Mouse (Mus musculus): ENCODE measurements around the gene Gm30191. TPM values are rescaled to one million over a fixed set of nuclear protein-coding genes. Genes with fewer than 3 reads are reported as not detected.
"Not testable (repeated sequence)": the region's sequence is repeated elsewhere in the genome, so short reads cannot be mapped to it uniquely, and the experiment has no call there.

Gm30191 gene
- polyA plus RNA-seq, 1 experiment from 2014 or later = not detected

DNA sequence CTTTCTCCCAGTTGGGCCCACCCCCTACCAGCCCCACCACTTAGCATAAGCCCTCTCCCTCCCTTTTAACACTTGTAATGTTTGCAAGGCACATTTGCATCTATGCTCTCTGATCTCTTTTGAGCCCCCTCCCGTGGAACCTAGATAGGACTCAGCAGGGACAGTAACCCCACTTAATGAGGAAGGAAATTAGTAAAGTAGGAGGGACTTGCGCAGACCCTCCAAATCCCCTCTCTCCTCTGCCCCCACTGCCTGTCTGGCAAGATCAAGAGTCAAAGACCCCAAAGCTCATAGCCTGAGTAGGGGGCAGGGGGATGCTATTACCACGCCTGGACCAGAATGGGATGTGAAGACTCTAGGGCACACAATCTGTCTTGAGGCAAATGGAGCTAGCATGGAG, 8.1 kb downstream of the Gm30191 start:
- Histone ChIP-seq H3K27ac (no peak overlapping the region), H3K4me2 (no peak overlapping the region), H3K27me3 (replicated peaks) (peaks cover 55% of the 10 kb centered on the region), H3K36me3 (replicated peaks) (no peaks in the 10 kb centered on the region), H3K9me3 (no peaks in the 10 kb centered on the region), H3K4me1 (peaks cover 38% of the 10 kb centered on the region), H3K4me3 (no peak overlapping the region), H3K9ac (no peak overlapping the region)
- no peak for ATAC-seq (replicated peaks)
- WGBS = 22% methylated on average over 3 of the region's 3 CpGs

DNA sequence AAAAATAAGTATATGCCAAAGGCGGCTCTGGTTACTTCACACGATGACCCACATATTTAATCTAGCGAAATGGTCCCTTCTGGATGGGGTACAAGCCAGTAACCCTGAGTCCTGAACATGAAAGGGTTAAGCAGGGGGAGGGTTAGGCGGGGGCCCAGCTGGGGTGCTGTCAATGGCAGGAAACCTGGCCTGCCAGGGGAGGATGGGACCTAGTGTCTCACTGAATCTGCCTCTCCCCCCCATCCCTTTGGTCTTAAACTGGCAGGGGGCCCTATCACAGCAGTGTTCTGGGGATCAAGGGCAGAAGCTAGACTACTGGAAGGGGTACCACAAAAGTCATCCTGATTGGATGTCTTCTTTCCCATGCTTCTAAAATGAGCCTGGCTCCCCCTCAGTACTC, 9.1 kb downstream of the Gm30191 start:
- no peaks in the 10 kb centered on the region for H3K9me3 ChIP-seq
- no peak overlapping the region for H3K4me2 ChIP-seq
- H3K9ac ChIP-seq = no peak overlapping the region
- 22% methylated on average over 4 of the region's 4 CpGs for WGBS
- no peaks in the 10 kb centered on the region for H3K36me3 ChIP-seq (replicated peaks)
- no peak for ATAC-seq (replicated peaks)
- no peak overlapping the region for H3K4me3 ChIP-seq
- H3K27me3 ChIP-seq (replicated peaks) = peaks cover 45% of the 10 kb centered on the region
- H3K27ac ChIP-seq = no peak overlapping the region
- H3K4me1 ChIP-seq = peaks cover 28% of the 10 kb centered on the region

DNA sequence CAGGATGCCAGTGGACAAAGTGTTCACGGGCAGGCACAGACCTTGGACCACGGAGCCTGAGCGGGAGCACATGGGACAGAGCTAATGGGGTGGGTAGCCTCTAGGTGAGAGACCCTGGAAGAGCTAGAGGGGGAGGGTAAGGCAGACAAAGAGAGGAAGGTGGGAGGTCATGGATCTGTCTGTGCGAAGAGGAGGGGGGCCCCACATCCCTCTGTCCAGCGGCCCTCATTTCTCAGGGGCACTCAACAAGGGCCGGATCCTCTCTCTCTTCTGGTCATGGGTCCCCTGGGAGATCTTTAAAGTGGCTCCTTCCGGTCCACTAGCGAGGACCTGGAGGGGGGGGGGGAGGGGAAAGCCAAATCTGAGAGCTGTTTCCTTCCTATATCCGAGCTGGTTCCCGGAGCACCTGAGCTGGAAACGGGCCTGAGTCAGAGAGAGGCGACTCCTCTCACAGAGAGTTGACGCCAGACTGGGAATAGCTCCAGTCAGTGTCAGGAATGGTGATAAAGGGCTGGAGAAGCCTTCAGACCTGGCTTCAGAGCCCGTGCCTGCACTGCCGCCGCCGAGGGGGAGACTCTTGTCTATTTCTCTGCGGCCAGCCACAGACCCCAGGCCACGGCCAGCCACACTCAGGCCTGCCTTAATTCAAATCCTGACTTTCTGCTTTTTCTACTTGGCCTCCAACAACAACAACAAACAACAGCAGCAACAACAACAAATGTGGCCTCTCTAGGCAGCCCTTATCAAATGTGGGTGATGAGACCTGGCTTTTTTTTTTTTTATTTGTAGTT, 9.9 kb downstream of the Gm30191 start:
- Histone ChIP-seq H3K27ac (no peak overlapping the region), H3K27me3 (replicated peaks) (peaks cover 42% of the 10 kb centered on the region), H3K36me3 (replicated peaks) (no peaks in the 10 kb centered on the region), H3K4me1 (peaks cover 22% of the 10 kb centered on the region), H3K4me2 (no peak overlapping the region), H3K9ac (no peak overlapping the region), H3K4me3 (no peak overlapping the region), H3K9me3 (no peaks in the 10 kb centered on the region)
- 12% methylated on average over 19 of the region's 19 CpGs for WGBS
- ATAC-seq (replicated peaks) = no peak

DNA sequence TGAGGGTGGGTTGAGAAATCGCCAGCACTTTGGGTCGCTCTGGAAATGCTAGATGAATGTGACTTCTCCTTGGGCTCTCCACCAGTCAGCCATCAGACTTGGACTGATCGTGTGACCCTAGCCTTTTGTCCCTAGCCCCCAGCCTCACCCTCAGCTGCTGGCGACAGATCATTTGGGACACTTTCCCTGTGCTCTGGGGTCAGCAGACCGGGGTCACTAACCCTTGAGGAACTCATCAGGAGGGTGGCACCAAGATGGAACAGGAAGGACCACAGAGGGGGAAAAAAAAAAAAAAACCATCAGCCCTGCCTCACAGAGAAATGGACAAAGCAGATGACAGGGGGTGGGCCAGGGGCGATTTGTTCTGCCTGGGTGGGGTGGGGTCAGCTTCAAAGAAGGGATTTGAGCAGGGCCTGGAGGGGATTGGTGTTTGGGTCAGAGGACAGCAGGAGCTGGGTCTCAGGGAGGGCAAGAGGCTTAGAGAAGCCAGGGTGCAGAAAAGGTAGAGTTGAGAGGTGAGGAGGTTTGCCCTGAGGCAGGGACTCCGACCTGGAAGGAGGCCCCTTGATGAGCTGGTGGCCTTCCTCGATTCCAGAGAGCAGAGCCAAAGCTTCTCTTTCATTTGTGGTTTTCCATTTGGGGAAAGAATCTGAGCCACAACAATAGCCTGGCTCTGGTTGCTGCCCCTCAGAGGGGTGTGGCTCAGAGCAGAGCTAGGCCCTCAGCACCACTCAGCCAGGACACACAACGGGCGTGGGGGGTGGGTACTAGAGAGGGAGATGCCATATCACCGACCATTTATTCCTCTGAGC, 10.7 kb downstream of the Gm30191 start:
- Histone ChIP-seq H3K4me2 (no peak overlapping the region), H3K9ac (no peak overlapping the region), H3K4me1 (peaks cover 13% of the 10 kb centered on the region; the same call in 1 of the 2 replicates), H3K27ac (no peak overlapping the region), H3K9me3 (no peaks in the 10 kb centered on the region), H3K27me3 (replicated peaks) (peaks cover 35% of the 10 kb centered on the region), H3K4me3 (no peak overlapping the region), H3K36me3 (replicated peaks) (no peaks in the 10 kb centered on the region)
- no peak for ATAC-seq (replicated peaks)
- 13% methylated on average over 11 of the region's 11 CpGs for WGBS

DNA sequence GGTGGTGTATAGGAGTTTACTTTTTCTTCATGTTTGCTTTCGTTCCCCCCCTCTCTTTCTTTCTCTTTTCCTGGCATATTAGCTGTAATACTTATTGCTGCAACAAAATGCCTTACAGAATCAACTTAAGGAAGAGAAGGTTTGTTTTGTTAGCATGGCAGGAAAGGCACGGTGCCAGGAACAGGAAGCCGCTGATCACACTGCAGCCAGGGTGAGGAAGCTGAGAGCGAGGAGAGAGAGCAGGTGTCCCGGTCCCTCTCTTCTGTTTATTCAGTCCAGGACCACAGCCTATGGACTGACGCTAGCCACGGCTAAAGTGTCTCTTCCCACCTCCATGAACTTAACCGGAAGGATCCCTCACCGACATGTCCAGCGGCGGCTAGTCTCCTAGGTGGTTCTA, 11.6 kb downstream of the Gm30191 start:
- H3K4me1 ChIP-seq = peaks cover 9% of the 10 kb centered on the region; the same call in 1 of the 2 replicates
- no peaks in the 10 kb centered on the region for H3K9me3 ChIP-seq
- 60% methylated on average over 11 of the region's 11 CpGs for WGBS
- ATAC-seq (replicated peaks) = no peak
- no peak overlapping the region for H3K4me2 ChIP-seq
- H3K27me3 ChIP-seq (replicated peaks) = peaks cover 26% of the 10 kb centered on the region
- H3K36me3 ChIP-seq (replicated peaks) = no peaks in the 10 kb centered on the region
- H3K27ac ChIP-seq = no peak overlapping the region
- H3K9ac ChIP-seq = no peak overlapping the region
- no peak overlapping the region for H3K4me3 ChIP-seq

DNA sequence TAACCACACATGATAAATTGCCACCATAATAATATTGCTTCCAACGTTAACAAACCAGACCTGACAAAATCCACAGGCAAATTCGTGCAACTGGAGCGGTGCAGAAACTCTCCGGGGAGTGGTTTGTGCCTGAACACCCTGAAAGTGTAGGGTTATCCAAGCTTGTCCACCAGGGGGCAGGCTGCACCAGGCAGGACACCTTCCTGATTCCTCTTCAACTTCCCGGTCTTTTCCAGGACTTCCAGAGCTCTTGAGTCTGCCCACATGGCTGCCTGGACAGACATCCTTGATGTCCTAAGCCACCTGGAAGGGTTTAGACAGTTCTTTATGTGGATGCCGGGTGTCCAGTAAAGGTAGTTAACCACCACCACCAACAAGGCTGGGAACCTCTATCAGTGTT, 16.5 kb downstream of the Gm30191 start:
- no peak overlapping the region for H3K4me3 ChIP-seq
- no peaks in the 10 kb centered on the region for H3K4me1 ChIP-seq
- no peaks in the 10 kb centered on the region for H3K36me3 ChIP-seq (replicated peaks)
- no peaks in the 10 kb centered on the region for H3K9me3 ChIP-seq
- H3K4me2 ChIP-seq = no peak overlapping the region
- no peak overlapping the region for H3K9ac ChIP-seq
- WGBS = 41% methylated on average over 6 of the region's 6 CpGs
- H3K27me3 ChIP-seq (replicated peaks) = no peaks in the 10 kb centered on the region
- no peak for ATAC-seq (replicated peaks)
- H3K27ac ChIP-seq = no peak overlapping the region

DNA sequence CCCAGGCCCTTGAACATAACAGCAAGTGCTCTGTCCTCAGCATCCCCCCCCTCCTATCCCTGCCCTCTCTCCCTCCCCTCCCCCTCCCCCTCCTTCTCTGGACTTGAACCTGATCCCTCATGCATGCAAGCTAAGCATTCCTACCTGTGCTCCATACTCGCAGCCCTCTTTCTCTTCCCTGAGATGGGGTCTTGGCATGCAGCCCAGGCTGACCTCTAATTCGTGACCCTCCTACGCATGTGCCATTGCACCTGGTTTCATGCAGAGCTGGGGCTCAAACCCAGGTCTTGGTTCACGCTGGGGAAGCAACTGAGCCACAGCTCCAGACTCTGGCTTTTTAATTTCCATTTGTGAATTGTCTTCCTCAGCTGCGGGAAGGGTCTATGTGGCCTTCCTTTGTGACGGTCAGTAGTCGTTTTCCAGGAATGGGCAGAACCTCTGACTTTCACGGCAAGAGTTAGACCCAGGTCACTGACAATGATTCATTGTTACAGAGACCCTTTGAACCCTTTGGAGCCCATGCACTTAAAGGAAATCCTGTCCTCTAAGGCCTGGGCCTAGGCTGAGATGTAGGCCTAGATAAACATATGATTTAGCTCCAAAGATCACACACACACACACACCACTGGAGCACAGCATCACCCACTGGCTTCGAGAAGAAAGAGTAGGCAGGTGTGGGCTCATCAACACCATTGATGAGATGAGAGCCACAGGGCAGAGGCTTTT, 19.3 kb downstream of the Gm30191 start:
- Histone ChIP-seq H3K4me1 (no peaks in the 10 kb centered on the region), H3K9me3 (no peaks in the 10 kb centered on the region), H3K9ac (no peak overlapping the region), H3K36me3 (replicated peaks) (no peaks in the 10 kb centered on the region), H3K4me3 (no peak overlapping the region), H3K4me2 (no peak overlapping the region), H3K27ac (no peak overlapping the region), H3K27me3 (replicated peaks) (no peaks in the 10 kb centered on the region)
- ATAC-seq (replicated peaks) = no peak
- WGBS = 71% methylated on average over 9 of the region's 9 CpGs

DNA sequence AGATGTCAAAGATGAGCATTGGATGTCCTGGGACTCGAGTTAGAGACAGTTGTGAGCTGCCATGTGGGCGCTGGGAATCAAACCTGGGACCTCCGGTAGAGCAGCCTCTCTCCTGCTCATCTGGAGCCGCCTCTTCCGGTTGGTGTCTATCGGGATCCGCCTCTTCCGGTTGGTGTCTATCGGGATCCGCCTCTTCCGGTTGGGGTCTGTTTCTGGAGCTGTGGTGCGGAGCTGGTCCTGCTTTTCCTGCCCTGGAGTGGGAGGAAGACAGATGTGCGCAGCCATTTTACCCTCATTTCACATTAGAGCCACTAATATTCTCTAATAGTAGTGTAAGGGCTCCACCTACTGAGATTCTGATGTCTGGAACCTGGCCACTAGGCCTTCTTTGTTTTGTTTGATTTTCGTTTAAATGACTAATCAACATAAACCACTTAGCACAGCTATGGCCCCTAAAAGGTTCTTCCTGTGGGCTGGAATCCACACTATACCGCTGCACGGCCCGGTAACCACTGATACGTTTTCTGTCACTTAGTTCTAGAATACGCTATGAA, 21.4 kb downstream of the Gm30191 start:
- no peak for ATAC-seq (replicated peaks)
- Histone ChIP-seq H3K9ac (no peak overlapping the region), H3K27ac (no peak overlapping the region), H3K27me3 (replicated peaks) (no peaks in the 10 kb centered on the region; the same call in 1 of the 2 replicates), H3K4me1 (no peaks in the 10 kb centered on the region), H3K4me3 (no peak overlapping the region), H3K4me2 (no peak overlapping the region), H3K36me3 (replicated peaks) (no peaks in the 10 kb centered on the region), H3K9me3 (no peaks in the 10 kb centered on the region)
- WGBS = 86% methylated on average over 19 of the region's 19 CpGs

DNA sequence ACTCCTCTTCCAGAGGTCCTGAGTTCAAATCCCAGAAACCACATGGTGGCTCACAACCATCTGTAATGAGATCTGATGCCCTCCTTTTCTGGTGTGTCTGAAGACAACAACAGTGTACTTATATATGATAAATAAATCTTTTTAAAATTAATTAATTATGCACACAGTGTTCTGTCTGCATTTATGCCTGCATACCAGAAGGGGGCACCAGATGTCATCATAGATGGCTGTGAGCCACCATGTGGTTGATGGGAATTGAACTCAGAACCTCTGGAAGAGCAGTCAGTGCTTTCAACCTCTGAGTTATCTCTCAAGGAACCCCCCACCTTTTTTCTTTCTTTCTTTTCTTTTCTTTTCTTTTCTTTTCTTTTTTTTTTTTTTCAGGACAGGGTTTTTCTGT, 22.9 kb downstream of the Gm30191 start:
- H3K36me3 ChIP-seq (replicated peaks); H3K9me3 ChIP-seq; ATAC-seq (replicated peaks); H3K9ac ChIP-seq; H3K4me3 ChIP-seq; H3K27me3 ChIP-seq (replicated peaks); H3K4me1 ChIP-seq; H3K27ac ChIP-seq; H3K4me2 ChIP-seq: not testable (repeated sequence)

DNA sequence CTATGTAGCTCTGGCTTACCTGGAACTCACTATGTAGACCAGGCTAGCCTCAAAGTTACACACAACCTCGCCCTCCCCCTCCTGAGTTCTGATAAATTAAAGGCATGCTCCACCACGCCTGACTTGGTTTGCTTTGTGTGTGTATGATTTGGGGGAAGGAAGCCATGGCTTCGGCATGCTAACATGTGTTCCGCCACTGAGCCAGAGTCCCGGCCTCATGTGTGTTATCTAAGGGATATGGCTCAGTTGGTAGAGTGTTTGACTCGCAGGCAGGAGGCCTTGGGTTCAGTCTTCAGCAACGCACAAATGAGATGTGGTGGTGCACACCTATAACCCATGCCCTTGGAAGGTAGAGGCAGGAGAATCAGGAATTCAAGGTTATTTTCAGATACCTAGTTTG, 25.2 kb downstream of the Gm30191 start:
- Histone ChIP-seq H3K36me3 (replicated peaks) (peaks cover 8% of the 10 kb centered on the region; the same call in 1 of the 2 replicates), H3K4me2 (no peak overlapping the region), H3K9me3 (no peaks in the 10 kb centered on the region), H3K27me3 (replicated peaks) (no peaks in the 10 kb centered on the region; the same call in 1 of the 2 replicates), H3K27ac (no peak overlapping the region), H3K9ac (no peak overlapping the region), H3K4me1 (no peaks in the 10 kb centered on the region; the same call in 1 of the 2 replicates), H3K4me3 (no peak overlapping the region)
- no peak for ATAC-seq (replicated peaks)
- 86% methylated on average over 7 of the region's 7 CpGs for WGBS

DNA sequence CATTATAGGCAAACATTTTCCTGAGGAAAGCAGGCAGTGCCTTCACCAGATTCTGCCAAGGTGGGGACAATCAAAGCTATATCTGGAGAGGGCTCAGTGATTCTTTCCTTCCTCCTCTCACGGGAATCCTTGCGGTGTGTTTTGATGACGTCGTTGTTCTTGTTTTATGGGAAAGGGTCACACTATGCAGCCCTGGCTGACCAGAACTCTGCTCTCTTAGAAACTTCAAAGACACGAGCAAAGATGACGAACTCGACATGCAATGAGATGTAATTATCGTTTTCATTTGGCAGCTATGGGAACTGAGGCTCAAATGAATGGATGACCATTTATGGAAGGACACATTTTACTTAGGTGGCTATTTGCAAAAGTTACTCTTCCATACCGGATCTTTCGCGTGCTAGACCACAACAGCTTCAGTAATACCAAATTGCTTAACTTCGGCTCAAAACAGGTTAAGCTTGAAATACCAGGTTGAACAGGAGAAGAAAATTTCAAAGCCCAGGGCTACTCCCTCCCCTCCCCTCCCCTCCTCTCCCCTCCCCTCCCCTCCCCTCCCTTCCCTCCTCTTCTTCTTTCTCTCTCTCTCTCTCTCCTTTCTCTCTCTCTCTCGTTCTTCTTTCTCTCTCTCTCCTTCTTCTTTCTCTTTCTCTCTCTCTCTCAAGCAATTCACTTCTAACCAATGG, 26.1 kb downstream of the Gm30191 start:
- Histone ChIP-seq H3K4me1 (no peaks in the 10 kb centered on the region; the same call in 1 of the 2 replicates), H3K27me3 (replicated peaks) (no peaks in the 10 kb centered on the region; the same call in 1 of the 2 replicates), H3K27ac (no peak overlapping the region), H3K36me3 (replicated peaks) (peaks cover 15% of the 10 kb centered on the region; the same call in 1 of the 2 replicates), H3K9ac (no peak overlapping the region), H3K9me3 (no peaks in the 10 kb centered on the region), H3K4me2 (no peak overlapping the region), H3K4me3 (no peak overlapping the region)
- 30% methylated on average over 13 of the region's 13 CpGs for WGBS
- ATAC-seq (replicated peaks) = no peak

Measured in midbrain, embryonic 15.5 days (tissue).